Mouse (Mus musculus): ENCODE measurements around the gene Slc25a34. TPM values are rescaled to one million over a fixed set of nuclear protein-coding genes. Genes with fewer than 3 reads are reported as not detected.

The Slc25a34 gene
- 0.03 TPM in 1 of 2 replicates, not detected in the other for polyA plus RNA-seq (2012)

DNA sequence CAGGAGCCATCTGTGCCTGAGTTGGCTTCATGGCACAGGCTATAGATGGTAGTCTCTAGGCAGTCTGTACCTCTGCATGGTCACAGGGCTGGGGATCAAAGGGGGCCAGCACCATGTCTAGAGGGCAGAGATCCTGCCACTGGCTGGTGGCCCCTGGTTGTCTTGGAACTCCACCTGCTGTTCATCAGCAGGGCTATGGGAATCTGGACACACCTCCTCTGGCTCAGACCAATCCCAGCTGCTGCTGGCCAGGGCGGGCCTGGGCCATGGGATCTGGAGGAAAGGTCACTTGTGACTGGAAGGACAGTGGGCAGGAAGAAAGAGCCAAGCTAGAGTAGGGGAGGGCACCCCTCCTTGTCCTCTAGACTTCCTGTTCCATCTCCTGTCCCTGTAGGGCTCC is at the start of gene Slc25a34:
Slc25a34 (minus strand) TSS at position 156 of the 400 bp plus-strand sequence.

DNA sequence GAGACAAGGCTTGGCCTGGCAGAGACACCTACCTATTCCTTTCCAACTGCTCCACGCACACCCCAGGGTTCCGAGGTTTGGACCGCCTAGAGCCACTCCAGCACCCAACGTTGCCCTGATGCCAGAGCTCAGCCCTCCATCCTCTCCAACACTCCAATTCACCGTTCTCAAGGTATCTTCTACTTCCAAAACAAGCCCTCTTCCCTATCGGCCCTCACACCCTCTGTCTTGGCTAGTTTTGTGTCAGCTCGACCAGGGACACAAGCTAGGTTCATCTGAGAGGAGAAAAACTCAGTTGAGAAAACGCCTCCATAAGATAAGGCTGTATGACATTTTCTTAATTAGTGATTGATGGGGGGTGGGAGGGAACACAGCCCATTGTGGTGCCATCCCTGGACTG is 41.2 kb upstream of the Slc25a34 start, which contains the start of gene Plekhm2:
Plekhm2 (minus strand) TSS at position 101 of the 400 bp plus-strand sequence.

DNA sequence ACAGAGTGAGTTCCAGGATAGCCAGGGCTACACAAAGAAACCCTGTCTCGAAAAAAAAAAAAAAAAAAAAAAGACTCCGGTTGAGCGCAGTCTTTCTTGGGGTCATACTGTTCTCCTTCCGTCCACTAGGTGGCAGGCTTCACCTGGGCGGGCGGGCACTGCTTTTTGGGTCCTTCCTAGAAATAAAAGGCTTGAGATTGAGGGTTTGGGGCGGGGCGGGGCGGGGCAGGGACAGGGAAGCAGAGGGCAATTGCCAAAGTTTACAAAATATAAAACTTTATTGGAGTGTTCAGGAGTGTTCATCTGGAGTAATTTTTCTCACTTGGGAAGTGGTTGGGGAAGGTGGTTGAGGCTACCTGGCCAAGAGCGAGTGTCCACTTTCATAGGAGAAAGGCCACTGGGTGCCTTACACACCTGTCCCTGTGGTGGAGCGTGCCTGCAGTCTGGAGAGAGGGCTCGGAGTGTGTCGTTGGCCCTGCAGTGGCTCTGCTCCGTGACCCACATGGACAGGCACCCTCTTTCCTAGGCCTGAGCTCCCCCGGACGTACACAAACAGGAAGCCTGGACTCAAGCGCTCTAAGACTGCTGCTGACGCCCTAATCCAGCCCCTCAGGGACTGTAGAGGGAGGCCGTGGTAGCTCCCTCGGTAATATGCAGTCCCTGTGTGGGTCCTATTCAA is 4.9 kb downstream of the Slc25a34 start, which contains the start of gene Tmem82:
Tmem82 (minus strand) TSS at position 69 of the 679 bp plus-strand sequence.

DNA sequence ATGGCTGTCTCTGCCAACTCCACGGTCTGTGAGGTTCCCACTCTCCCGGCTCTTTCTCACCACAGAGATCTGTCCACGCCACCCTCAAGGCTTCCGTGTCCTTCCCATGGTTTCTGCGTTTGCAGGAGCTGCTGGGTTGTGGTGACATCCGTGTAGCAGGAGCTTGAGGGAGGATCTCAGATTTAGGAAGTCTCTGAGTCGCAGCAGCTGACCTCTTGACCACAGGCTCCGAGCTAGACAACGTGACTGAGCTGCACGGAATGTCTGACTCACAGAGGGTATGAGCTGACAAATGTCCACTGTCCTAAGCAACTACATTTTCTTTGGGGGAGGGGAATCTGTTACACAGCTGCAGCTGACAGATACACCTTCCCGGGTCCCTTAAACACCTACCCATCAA is 17.8 kb downstream of the Slc25a34 start, which contains the start of gene Fblim1:
Fblim1 (minus strand) TSS at position 236 of the 400 bp plus-strand sequence.

Other genes starting within 250 kb of the Slc25a34 start
- gene Clcnka, start 225.1 kb downstream of the Slc25a34 start, polyA plus RNA-seq (2012) = not detected in 2 replicates
- not detected in 2 replicates for gene Clcnkb, start 207.8 kb downstream of the Slc25a34 start, polyA plus RNA-seq (2012)
- 0.03 and 0.04 TPM in 2 replicates for gene Hspb7, start 203.0 kb downstream of the Slc25a34 start, polyA plus RNA-seq (2012)
- gene Srarp, start 187.7 kb downstream of the Slc25a34 start, polyA plus RNA-seq (2012) = not detected in 2 replicates
- 89.6 and 120 TPM in 2 replicates for gene Zbtb17, start 179.2 kb downstream of the Slc25a34 start, polyA plus RNA-seq (2012)
- gene Spen, start 85.2 kb downstream of the Slc25a34 start, polyA plus RNA-seq (2012) = 208 and 247 TPM in 2 replicates
- gene Fblim1, start 17.7 kb downstream of the Slc25a34 start, polyA plus RNA-seq (2012) = 0.13 and 0.33 TPM in 2 replicates
- gene Tmem82, start 5.2 kb downstream of the Slc25a34 start, polyA plus RNA-seq (2012) = 1.8 TPM in 2 replicates
- gene Plekhm2, start 41.1 kb upstream of the Slc25a34 start, polyA plus RNA-seq (2012) = 42.1 and 42.7 TPM in 2 replicates
- gene Rsc1a1, start 61.8 kb upstream of the Slc25a34 start, polyA plus RNA-seq (2012) = 2.7 and 2.8 TPM in 2 replicates
- gene Ddi2, start 99.6 kb upstream of the Slc25a34 start, polyA plus RNA-seq (2012) = 11.9 and 12.8 TPM in 2 replicates
- gene Agmat, start 122.9 kb upstream of the Slc25a34 start, polyA plus RNA-seq (2012) = 0.07 and 0.15 TPM in 2 replicates
- gene Dnajc16, start 167.1 kb upstream of the Slc25a34 start, polyA plus RNA-seq (2012) = 1.7 and 1.8 TPM in 2 replicates
- gene Casp9, start 169.8 kb upstream of the Slc25a34 start, polyA plus RNA-seq (2012) = 13.0 and 16.1 TPM in 2 replicates
- gene Cela2a, start 202.3 kb upstream of the Slc25a34 start, polyA plus RNA-seq (2012) = not detected in 2 replicates
- gene Ctrc, start 222.5 kb upstream of the Slc25a34 start, polyA plus RNA-seq (2012) = not detected in 2 replicates